Mouse (Mus musculus) stomach, embryonic 16.5 days (tissue): ENCODE measurements around the gene Idh3g. TPM values are rescaled to one million over a fixed set of nuclear protein-coding genes. Genes with fewer than 3 reads are reported as not detected.
"Not testable (repeated sequence)": the region's sequence is repeated elsewhere in the genome, so short reads cannot be mapped to it uniquely, and the experiment has no call there.

Source experiments
- ATAC-seq: fragments of 200-750 bp; cut with Nextera tagmentation; 2 replicates; pipeline ENCODE4 v1.8.0; 2017; ENCODE audit warnings: moderate number of reproducible peaks, moderate TSS enrichment; ENCODE audit not compliant: insufficient read depth, low FRiP score
- H3K27ac ChIP-seq: fragments of 300-500 bp; sonication (generic); 2 replicates; pipeline ENCODE4 v1.5.1; 2014; ENCODE audit warnings: low read length
- H3K27me3 ChIP-seq: fragments of 300-500 bp; sonication (generic); 2 replicates; pipeline ENCODE4 v1.6.1; 2014; ENCODE audit warnings: low read length, control low read depth, mixed read lengths; ENCODE audit not compliant: control insufficient read depth, insufficient read depth
- H3K36me3 ChIP-seq: fragments of 300-500 bp; sonication (generic); 2 replicates; pipeline ENCODE4 v1.6.1; 2014; ENCODE audit warnings: low read length; ENCODE audit not compliant: control insufficient read depth, insufficient read depth
- H3K4me1 ChIP-seq: fragments of 300-500 bp; sonication (generic); 2 replicates; pipeline ENCODE4 v1.6.1; 2014; ENCODE audit warnings: low read length, control low read depth, mixed read lengths; ENCODE audit not compliant: control insufficient read depth, insufficient read depth
- H3K4me2 ChIP-seq: fragments of 300-500 bp; sonication (generic); 2 replicates; pipeline ENCODE4 v1.6.1; 2014; ENCODE audit warnings: low read depth, low read length, mixed read lengths
- H3K4me3 ChIP-seq: fragments of 300-500 bp; sonication (generic); replicated peaks from 2 replicates; pipeline ENCODE4 v1.5.1; 2014; ENCODE audit warnings: mild to moderate bottlenecking, low read length
- H3K9ac ChIP-seq: fragments of 300-500 bp; sonication (generic); 2 replicates; pipeline ENCODE4 v1.6.1; 2014; ENCODE audit warnings: low read length
- H3K9me3 ChIP-seq: fragments of 300-500 bp; sonication (generic); replicated peaks from 2 replicates; pipeline ENCODE4 v1.6.1; 2016; ENCODE audit warnings: low read length, control low read depth; ENCODE audit not compliant: control insufficient read depth
- WGBS: fragments of 180-500 bp; shearing (Covaris S2); extraction: QIAGEN DNeasy Blood & Tissue Kit; methylation state at CpG from one replicate; pipeline ENCODE4 v1.1.7; 2014; 5-methylcytosine and 5-hydroxymethylcytosine counted together
- polyA plus RNA-seq: library from polyadenylated mRNA; unstranded; fragments of >200 nt; fragmentation: Nextera tagmentation; extraction: Ambion mirVana; gene quantifications from 2 replicates; pipeline ENCODE4 v1.2.1, GENCODE M21; 2015

Gene Idh3g
- polyA plus RNA-seq, 1 experiment from 2014 or later: 197 TPM

DNA sequence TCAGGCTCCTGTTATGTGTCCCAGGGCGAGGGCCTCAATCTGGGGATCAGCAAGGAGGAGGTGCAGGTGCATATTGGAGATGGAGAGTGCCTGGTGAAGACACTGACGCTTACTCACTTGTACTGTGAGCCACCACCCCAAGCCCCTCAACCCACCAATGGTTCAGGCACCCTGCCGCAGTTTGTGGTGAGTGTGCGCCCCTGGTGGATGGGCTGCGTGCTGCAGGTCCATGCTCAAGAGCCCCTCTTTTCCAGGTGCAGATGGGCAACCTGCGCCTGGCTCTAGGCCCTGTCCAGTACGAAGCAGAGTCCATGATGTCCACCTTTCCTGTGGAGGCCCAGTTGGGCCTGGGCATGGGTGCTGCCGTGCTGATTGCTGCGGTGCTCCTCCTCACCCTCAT is 19.4 kb downstream of the Idh3g start:
- Histone ChIP-seq H3K27me3 (no peaks in the 10 kb centered on the region; the same call in 1 of the 2 replicates), H3K4me2 (no peak overlapping the region), H3K36me3 (no peaks in the 10 kb centered on the region), H3K9ac (no peak overlapping the region), H3K9me3 (no peaks in the 10 kb centered on the region), H3K4me1 (no peaks in the 10 kb centered on the region), H3K27ac (no peak overlapping the region), H3K4me3 (no peak overlapping the region)
- 60% methylated on average over 9 of the region's 9 CpGs for WGBS
- ATAC-seq: 0 out of 2 replicates have a peak, but pooled peaks have one; percentile 15

GRCm38 (mm10) chrX:73765311-73765710 is 21.4 kb downstream of the Idh3g start:
- H3K27me3 ChIP-seq: no peaks in the 10 kb centered on the region
- H3K4me3 ChIP-seq: no peak overlapping the region
- H3K9ac ChIP-seq: no peak overlapping the region
- no peaks in the 10 kb centered on the region for H3K9me3 ChIP-seq
- no peaks in the 10 kb centered on the region for H3K4me1 ChIP-seq
- H3K36me3 ChIP-seq: no peaks in the 10 kb centered on the region
- no peak overlapping the region for H3K4me2 ChIP-seq
- no peak for ATAC-seq
- no peak overlapping the region for H3K27ac ChIP-seq
- WGBS: 63% methylated on average over 1 of the region's 1 CpGs

- H3K4me3 ChIP-seq: no peak overlapping the region
- no peak overlapping the region for H3K4me2 ChIP-seq
- 82% methylated on average over 13 of the region's 13 CpGs for WGBS
- no peaks in the 10 kb centered on the region for H3K27me3 ChIP-seq
- no peak overlapping the region for H3K27ac ChIP-seq
- ATAC-seq: no peak
- no peak overlapping the region for H3K9ac ChIP-seq
- H3K4me1 ChIP-seq: no peaks in the 10 kb centered on the region
- H3K9me3 ChIP-seq: no peaks in the 10 kb centered on the region
- H3K36me3 ChIP-seq: no peaks in the 10 kb centered on the region
Measured at GRCm38 (mm10) chrX:73758611-73759290, 27.9 kb downstream of the Idh3g start.

DNA sequence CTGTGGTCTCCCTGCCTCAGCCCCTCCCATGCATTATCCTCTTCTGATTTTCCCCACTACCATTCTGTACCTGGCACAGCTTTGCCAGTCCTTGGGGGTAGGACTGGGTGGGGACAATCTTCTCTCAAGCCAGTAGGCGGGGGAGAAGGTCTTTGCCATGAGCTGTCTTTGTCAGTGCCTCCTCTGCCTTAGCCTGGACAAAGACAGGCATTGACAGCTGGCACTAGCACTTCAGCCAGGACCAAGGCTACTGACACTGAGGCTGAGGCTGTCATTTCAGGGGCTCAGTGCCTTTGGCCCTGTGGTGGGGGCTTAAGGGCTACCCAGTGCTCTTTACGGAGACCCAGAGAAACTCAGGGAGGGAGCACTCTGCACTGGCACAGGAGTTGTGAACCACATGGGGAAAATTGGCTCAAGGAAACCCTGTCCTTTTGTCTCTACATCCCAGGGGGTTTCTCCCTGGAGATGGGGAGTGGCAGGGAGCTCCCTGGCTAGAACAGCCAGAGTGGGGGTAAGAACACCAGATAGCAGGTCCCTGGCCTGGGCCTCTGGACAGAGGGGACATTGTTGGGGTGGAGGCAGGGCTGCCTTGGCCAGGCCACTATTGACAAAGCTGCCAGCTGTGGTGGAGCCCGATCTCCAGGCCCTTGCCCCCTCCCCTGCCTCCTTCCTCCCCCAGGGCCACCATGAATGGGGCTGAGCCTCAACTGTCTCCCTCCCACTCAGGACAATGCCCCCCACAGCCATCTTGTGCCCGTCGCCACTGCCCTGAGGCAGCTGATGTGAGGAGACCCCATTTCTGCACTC is 30.2 kb downstream of the Idh3g start, which contains the start of gene Plxnb3:
Gene Plxnb3, plus strand, starts transcription at position 757 of the 807 bp plus-strand sequence.
- Histone ChIP-seq H3K36me3 (no peaks in the 10 kb centered on the region), H3K4me2 (no peak within 1 kb of the TSS), H3K4me1 (no peaks in the 10 kb centered on the region), H3K27me3 (no peaks in the 10 kb centered on the region), H3K9ac (no peak within 1 kb of the TSS), H3K4me3 (no peak within 1 kb of the TSS), H3K9me3 (no peaks in the 10 kb centered on the region), H3K27ac (no peak within 1 kb of the TSS)
- 76% methylated on average over 5 of the region's 5 CpGs for WGBS
- ATAC-seq: no peak

DNA sequence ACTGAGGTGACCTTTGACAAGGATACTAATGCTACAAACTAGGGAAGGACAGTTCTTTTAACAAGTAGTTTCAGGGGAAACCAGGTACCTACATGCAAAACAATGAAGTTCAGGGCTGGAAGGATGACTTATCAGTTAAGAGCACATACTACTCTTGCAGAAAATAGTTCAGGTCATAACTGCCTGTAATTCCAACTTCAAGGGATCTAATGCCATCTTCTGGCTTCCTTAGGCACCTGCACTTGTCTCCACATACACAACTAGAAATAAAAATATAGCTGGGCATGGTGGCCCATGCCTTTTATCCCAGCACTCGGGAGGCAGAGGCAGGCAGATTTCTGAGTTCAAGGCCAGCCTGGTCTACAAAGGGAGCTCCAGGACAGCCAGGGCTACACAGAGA is 37.7 kb downstream of the Idh3g start:
- Histone ChIP-seq H3K4me3 (no peak overlapping the region), H3K27me3 (no peaks in the 10 kb centered on the region), H3K4me2 (no peak overlapping the region), H3K4me1 (no peaks in the 10 kb centered on the region), H3K9ac (no peak overlapping the region), H3K9me3 (no peaks in the 10 kb centered on the region), H3K36me3 (no peaks in the 10 kb centered on the region), H3K27ac (no peak overlapping the region)
- no peak for ATAC-seq
- WGBS: 95% methylated on average over 1 of the region's 1 CpGs

DNA sequence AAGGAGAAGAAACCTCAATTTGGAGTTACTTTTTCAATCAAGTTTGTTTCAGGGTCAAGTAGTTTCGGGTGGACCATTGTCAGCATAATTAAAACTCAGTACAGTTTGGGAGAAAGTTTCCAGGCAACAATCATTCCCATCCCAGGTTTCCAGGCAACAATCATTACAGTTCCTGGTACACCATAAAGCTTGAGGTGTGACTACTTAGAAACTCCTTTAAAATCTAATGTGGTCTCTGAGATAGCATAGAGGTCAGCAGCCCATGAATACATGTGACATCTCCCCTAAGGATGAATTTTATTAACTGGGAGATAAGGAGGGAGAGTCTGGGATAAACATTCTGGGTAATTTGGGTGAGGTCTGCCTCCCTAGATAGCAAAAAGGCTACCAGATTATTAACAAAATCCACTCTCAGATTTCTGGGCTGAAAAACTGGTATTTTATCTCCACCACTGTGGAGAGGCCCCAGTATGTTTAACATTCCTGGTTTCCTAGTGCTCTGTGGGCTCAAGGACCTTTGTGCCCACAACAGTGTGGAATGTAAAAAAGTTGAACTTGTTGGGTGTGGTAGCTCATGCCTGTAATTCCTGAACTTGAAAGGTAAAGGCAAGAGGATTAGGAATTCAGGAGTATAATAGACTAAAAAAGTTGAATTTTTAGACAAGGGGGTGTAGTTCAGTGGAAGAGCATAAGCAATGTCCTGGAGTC is 41.8 kb downstream of the Idh3g start:
- H3K9ac ChIP-seq: no peak overlapping the region

DNA sequence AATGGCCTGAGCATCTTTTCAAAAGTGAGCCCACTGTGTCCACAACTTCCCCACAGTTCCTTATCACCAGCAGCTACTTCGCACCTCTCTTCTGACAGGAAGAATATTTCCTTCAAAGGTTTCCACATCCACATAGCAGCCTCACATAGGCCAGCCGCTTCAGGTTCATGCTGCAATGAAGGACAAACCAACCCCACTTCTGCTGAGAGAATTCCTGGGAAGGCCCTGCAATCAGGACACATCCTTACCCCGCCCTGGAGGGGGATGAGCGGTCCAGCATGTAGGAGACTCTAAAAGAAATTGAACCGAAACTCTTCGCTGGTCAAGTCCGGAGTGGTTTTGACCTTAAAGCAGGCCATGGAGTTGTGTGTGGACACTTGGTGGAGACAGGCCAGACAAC is 46.9 kb downstream of the Idh3g start:
- not testable (repeated sequence) for H3K36me3 ChIP-seq, H3K4me1 ChIP-seq, H3K27me3 ChIP-seq, H3K9ac ChIP-seq, H3K9me3 ChIP-seq, ATAC-seq, H3K27ac ChIP-seq, H3K4me2 ChIP-seq, H3K4me3 ChIP-seq
- WGBS: 89% methylated on average over 7 of the region's 7 CpGs

More for the DNA sequence above, 41.8 kb downstream of the Idh3g start:
- Histone ChIP-seq H3K36me3 (no peaks in the 10 kb centered on the region), H3K9me3 (no peaks in the 10 kb centered on the region), H3K27me3 (no peaks in the 10 kb centered on the region), H3K27ac (no peak overlapping the region), H3K4me3 (no peak overlapping the region), H3K4me1 (no peaks in the 10 kb centered on the region), H3K4me2 (no peak overlapping the region)
- no peak for ATAC-seq
- WGBS: 58% methylated on average over 1 of the region's 1 CpGs

DNA sequence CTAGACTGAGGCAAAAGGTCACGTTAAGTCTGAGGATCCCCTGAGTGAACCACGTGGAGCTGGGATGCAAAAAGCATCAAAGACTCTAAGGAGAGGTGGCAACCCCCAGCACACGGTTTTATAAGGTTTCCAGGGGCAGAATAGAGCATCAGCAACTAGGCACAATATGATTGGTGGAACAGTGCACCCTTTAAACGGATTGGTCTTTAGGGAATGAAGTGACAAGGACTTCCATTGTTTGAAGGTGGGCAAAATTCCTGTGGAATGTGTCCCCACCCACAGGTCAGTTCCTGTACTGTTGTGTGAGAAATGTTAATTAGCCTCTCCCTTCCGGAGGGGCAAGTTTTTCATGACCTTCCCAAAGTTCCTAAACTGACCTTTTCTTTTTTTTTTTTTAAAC is 47.5 kb downstream of the Idh3g start:
- WGBS: 63% methylated on average over 5 of the region's 5 CpGs
- H3K9ac ChIP-seq: no peak overlapping the region
- H3K4me1 ChIP-seq: no peaks in the 10 kb centered on the region
- H3K27me3 ChIP-seq: no peaks in the 10 kb centered on the region
- H3K27ac ChIP-seq: no peak overlapping the region
- H3K36me3 ChIP-seq: no peaks in the 10 kb centered on the region
- no peaks in the 10 kb centered on the region for H3K9me3 ChIP-seq
- H3K4me3 ChIP-seq: no peak overlapping the region
- ATAC-seq: no peak
- H3K4me2 ChIP-seq: no peak overlapping the region

- H3K9me3 ChIP-seq: no peaks in the 10 kb centered on the region
- no peak overlapping the region for H3K27ac ChIP-seq
- H3K27me3 ChIP-seq: no peaks in the 10 kb centered on the region
- no peak overlapping the region for H3K4me3 ChIP-seq
- H3K4me2 ChIP-seq: no peak overlapping the region
- H3K9ac ChIP-seq: no peak overlapping the region
- no peaks in the 10 kb centered on the region for H3K4me1 ChIP-seq
- no peaks in the 10 kb centered on the region for H3K36me3 ChIP-seq
- ATAC-seq: no peak
- WGBS: 67% methylated on average over 1 of the region's 1 CpGs
Measured at GRCm38 (mm10) chrX:73738155-73738554, 48.5 kb downstream of the Idh3g start.
